Mouse (Mus musculus): Measurements from ENCODE around the gene Adamts7. TPM values are rescaled to one million over a fixed set of nuclear protein-coding genes. Genes with fewer than 3 reads are reported as not detected.

The Adamts7 gene
- polyA plus RNA-seq, 1 experiment from 2014 or later, result 10.0 TPM

DNA sequence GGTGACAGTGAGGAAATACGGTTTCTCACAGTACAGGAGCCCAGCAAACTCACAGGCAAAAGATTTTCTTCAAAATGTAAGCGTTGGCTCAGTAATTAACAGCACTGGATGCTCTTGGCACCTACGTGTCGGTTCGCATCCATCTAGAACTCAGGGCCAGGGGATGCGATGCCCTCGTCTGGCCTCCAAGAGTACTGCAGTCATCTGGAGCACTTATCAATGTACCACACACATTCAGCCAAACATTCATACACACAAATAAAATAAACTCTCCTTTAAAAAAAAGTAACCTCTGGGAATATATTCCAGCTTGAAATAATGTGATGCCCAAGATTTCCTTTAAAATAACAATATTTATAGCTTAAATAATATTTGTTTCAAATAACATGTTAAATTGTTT is 78.7 kb downstream of the Adamts7 start:
- Histone ChIP-seq H3K36me3 (ENCODE audit: control insufficient read depth, insufficient read depth, low read length) (peaks cover 14% of the 10 kb centered on the region; the same call in 1 of the 2 replicates), H3K4me3 (ENCODE audit: low read length) (no peak overlapping the region), H3K27ac (ENCODE audit: low read depth, low read length) (no peak overlapping the region), H3K27me3 (ENCODE audit: control insufficient read depth, insufficient read depth, low read length) (no peaks in the 10 kb centered on the region), H3K4me1 (ENCODE audit: control insufficient read depth, insufficient read depth, low read length) (no peaks in the 10 kb centered on the region), H3K4me2 (replicated peaks; ENCODE audit: low read depth, low read length) (no peak overlapping the region), H3K9ac (ENCODE audit: low read depth, low read length) (no peak overlapping the region), H3K9me3 (ENCODE audit: control insufficient read depth, low read length) (0 out of 2 replicates have a peak, but pooled peaks cover 2% of the 10 kb centered on the region)
- 76% methylated on average over 7 of the region's 7 CpGs for WGBS
- no peak for ATAC-seq (ENCODE audit: low FRiP score, low TSS enrichment)

DNA sequence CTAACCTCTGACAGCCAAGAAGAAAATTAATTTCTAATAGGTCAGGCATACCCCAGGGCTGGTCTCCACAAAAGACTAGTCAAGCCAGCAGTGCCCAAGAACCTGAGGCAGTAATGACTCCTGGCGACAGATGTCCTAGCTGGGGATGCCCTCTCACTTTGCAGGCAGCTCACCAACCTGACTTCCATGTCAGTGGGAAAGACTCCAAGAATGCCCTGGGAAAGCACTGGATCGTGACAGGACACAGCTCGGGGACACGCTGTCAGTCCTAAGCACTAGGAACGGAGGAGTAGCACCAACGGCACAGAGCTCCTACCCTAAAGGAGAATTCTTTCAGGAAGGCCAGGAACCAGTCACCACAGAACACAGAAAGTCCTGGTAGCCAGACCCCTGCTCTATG is 79.4 kb downstream of the Adamts7 start:
- 0 out of 2 replicates have a peak, but pooled peaks cover 2% of the 10 kb centered on the region for H3K9me3 ChIP-seq (ENCODE audit: control insufficient read depth, low read length)
- no peak overlapping the region for H3K9ac ChIP-seq (ENCODE audit: low read depth, low read length)
- 67% methylated on average over 6 of the region's 6 CpGs for WGBS
- no peak overlapping the region for H3K27ac ChIP-seq (ENCODE audit: low read depth, low read length)
- no peak overlapping the region for H3K4me2 ChIP-seq (replicated peaks; ENCODE audit: low read depth, low read length)
- H3K27me3 ChIP-seq (ENCODE audit: control insufficient read depth, insufficient read depth, low read length), result no peaks in the 10 kb centered on the region
- H3K36me3 ChIP-seq (ENCODE audit: control insufficient read depth, insufficient read depth, low read length), result peaks cover 12% of the 10 kb centered on the region; the same call in 1 of the 2 replicates
- ATAC-seq (ENCODE audit: low FRiP score, low TSS enrichment), result no peak
- no peak overlapping the region for H3K4me3 ChIP-seq (ENCODE audit: low read length)
- no peaks in the 10 kb centered on the region for H3K4me1 ChIP-seq (ENCODE audit: control insufficient read depth, insufficient read depth, low read length)

DNA sequence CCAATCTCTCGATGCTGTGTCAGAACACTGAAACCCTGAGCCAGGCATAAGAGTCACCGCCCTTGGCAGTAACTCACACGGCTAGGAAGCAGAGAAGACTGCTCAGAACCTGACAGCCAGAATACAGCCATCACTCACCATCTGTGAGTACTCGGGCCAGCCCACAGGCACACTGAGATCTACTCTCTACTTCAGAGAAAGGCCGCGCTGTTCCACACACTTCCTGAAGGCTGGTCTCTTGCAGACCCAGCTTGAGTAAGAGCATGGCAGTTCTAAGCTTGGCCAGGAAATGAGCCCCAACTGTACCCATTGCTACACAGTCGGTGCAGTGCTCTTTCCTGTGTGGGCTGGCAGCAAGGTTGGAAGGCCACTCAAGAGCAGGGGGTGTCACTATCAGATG is 80.0 kb downstream of the Adamts7 start:
- peaks cover 9% of the 10 kb centered on the region; the same call in 1 of the 2 replicates for H3K36me3 ChIP-seq (ENCODE audit: control insufficient read depth, insufficient read depth, low read length)
- H3K9ac ChIP-seq (ENCODE audit: low read depth, low read length), result no peak overlapping the region
- WGBS, result 72% methylated on average over 7 of the region's 7 CpGs
- H3K27ac ChIP-seq (ENCODE audit: low read depth, low read length), result no peak overlapping the region
- 0 out of 2 replicates have a peak, but pooled peaks cover 2% of the 10 kb centered on the region for H3K9me3 ChIP-seq (ENCODE audit: control insufficient read depth, low read length)
- no peaks in the 10 kb centered on the region for H3K4me1 ChIP-seq (ENCODE audit: control insufficient read depth, insufficient read depth, low read length)
- H3K4me3 ChIP-seq (ENCODE audit: low read length), result no peak overlapping the region
- H3K27me3 ChIP-seq (ENCODE audit: control insufficient read depth, insufficient read depth, low read length), result no peaks in the 10 kb centered on the region
- ATAC-seq (ENCODE audit: low FRiP score, low TSS enrichment), result no peak
- no peak overlapping the region for H3K4me2 ChIP-seq (replicated peaks; ENCODE audit: low read depth, low read length)

DNA sequence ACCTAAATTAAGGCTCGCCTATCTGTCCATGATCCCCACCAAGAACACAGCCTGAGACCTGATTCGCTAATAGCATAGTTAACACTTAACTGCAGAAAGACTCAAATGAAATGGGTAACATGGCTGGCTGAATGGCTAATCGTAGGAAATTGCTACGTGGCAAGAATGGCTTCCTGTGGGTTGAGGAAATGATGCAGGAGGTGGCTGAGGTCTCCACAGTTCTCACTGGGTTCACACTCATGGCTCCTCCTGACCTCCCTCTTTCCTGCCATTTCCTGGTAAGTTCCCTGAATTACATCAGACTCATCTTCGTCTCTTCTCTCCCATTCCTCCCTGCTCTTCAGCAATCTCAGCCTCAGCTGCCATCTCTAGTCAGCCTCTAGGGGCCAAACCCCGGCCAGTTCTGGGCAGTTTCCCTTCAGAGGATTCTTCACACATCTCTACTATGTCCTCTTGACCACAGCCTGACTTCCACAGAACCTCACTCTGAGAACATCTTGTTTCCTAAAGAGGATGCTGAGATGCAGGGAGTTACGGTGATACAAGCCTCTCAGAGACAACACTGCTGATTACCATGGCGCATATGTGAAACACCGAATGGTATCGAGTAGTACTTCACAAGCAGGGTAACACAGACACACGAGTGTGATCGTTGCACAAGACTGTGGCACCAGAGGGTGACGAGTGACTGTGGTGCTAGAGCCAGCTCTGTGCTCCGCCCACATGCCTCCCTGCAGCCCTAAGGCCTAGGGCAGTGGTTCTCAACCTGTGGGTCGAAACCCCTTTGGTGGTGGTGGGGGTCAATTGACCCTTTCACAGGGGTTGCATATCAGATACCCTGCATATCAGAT is 81.7 kb downstream of the Adamts7 start:
- H3K4me2 ChIP-seq (replicated peaks; ENCODE audit: low read depth, low read length), result no peak overlapping the region
- 91% methylated on average over 15 of the region's 15 CpGs for WGBS
- no peak overlapping the region for H3K9ac ChIP-seq (ENCODE audit: low read depth, low read length)
- H3K27me3 ChIP-seq (ENCODE audit: control insufficient read depth, insufficient read depth, low read length), result no peaks in the 10 kb centered on the region
- no peaks in the 10 kb centered on the region for H3K9me3 ChIP-seq (ENCODE audit: control insufficient read depth, low read length)
- H3K4me1 ChIP-seq (ENCODE audit: control insufficient read depth, insufficient read depth, low read length), result no peaks in the 10 kb centered on the region
- H3K4me3 ChIP-seq (ENCODE audit: low read length), result no peak overlapping the region
- H3K27ac ChIP-seq (ENCODE audit: low read depth, low read length), result no peak overlapping the region
- ATAC-seq (ENCODE audit: low FRiP score, low TSS enrichment), result no peak
- H3K36me3 ChIP-seq (ENCODE audit: control insufficient read depth, insufficient read depth, low read length), result peaks cover 4% of the 10 kb centered on the region; the same call in 1 of the 2 replicates

DNA sequence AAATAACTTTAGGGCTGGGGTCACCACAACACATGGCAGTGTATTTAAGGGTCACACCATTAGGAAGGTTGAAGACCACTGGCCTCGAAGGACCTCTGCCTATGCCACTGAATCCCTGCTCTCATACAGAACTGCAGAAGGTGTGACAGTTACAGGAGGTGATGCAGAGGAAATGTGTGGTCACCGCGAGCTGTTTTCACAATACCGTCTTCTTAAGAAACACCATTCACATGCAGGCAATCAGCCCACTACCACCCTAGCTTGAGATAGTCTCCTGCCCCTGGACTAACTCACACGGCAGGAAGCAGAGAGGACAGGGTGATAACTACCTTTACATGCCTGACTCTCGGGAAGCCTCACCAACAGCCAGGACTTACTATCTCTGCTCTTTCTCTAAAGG is 82.3 kb downstream of the Adamts7 start:
- no peak overlapping the region for H3K27ac ChIP-seq (ENCODE audit: low read depth, low read length)
- H3K4me1 ChIP-seq (ENCODE audit: control insufficient read depth, insufficient read depth, low read length), result no peaks in the 10 kb centered on the region
- no peaks in the 10 kb centered on the region for H3K9me3 ChIP-seq (ENCODE audit: control insufficient read depth, low read length)
- H3K4me3 ChIP-seq (ENCODE audit: low read length), result no peak overlapping the region
- H3K36me3 ChIP-seq (ENCODE audit: control insufficient read depth, insufficient read depth, low read length), result peaks cover 4% of the 10 kb centered on the region; the same call in 1 of the 2 replicates
- ATAC-seq (ENCODE audit: low FRiP score, low TSS enrichment), result no peak
- H3K27me3 ChIP-seq (ENCODE audit: control insufficient read depth, insufficient read depth, low read length), result no peaks in the 10 kb centered on the region
- no peak overlapping the region for H3K9ac ChIP-seq (ENCODE audit: low read depth, low read length)
- no peak overlapping the region for H3K4me2 ChIP-seq (replicated peaks; ENCODE audit: low read depth, low read length)
- WGBS, result 92% methylated on average over 6 of the region's 6 CpGs

DNA sequence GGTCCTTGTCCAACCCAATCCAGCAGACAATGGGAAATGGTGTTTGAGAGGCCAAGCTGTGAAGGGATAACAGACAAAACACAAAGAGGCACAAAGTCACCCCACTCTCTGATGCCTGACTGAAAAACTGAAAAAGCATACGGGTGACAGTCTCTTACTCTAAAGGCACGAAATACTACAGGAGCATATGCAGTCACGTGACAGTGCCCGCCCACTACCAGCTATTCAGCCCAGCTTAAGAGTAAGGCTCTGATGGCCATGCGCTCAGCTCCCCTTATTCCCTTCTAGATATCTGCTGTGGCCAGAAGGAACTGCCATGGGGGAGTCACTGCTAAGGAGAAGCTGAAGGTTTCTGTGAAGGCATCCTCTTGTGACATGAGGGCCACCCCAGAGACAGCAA is 82.9 kb downstream of the Adamts7 start:
- Histone ChIP-seq H3K27ac (ENCODE audit: low read depth, low read length) (no peak overlapping the region), H3K27me3 (ENCODE audit: control insufficient read depth, insufficient read depth, low read length) (no peaks in the 10 kb centered on the region)
- no peak for ATAC-seq (ENCODE audit: low FRiP score, low TSS enrichment)

DNA sequence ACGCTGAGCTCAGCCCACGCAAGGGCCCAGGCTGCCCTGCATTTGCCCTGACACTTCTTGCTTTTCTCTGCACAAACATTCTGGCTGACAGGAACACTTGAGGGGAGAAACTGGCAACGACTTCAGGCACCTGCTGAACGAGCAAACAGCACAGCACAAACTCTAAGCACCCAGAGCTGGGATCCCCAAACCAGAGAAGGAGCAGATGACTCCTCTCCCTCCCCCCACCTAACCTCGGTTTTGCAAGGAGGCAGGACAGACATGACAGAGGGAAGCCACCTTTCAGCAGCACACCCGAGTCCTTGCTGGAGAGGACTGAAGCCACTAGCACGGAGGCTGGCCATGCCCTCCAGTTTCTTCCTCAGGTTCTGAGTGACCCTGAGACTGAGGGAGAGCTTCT is 84.4 kb downstream of the Adamts7 start:
- WGBS, result 78% methylated on average over 7 of the region's 7 CpGs
- Histone ChIP-seq H3K9me3 (ENCODE audit: control insufficient read depth, low read length) (no peaks in the 10 kb centered on the region), H3K27me3 (ENCODE audit: control insufficient read depth, insufficient read depth, low read length) (no peaks in the 10 kb centered on the region), H3K27ac (ENCODE audit: low read depth, low read length) (no peak overlapping the region), H3K4me2 (replicated peaks; ENCODE audit: low read depth, low read length) (no peak overlapping the region), H3K4me3 (ENCODE audit: low read length) (no peak overlapping the region), H3K9ac (ENCODE audit: low read depth, low read length) (no peak overlapping the region), H3K36me3 (ENCODE audit: control insufficient read depth, insufficient read depth, low read length) (peaks cover 4% of the 10 kb centered on the region; the same call in 1 of the 2 replicates), H3K4me1 (ENCODE audit: control insufficient read depth, insufficient read depth, low read length) (no peaks in the 10 kb centered on the region)
- ATAC-seq (ENCODE audit: low FRiP score, low TSS enrichment), result no peak

More for the DNA sequence above, 82.9 kb downstream of the Adamts7 start:
- Histone ChIP-seq H3K4me1 (ENCODE audit: control insufficient read depth, insufficient read depth, low read length) (no peaks in the 10 kb centered on the region), H3K9ac (ENCODE audit: low read depth, low read length) (no peak overlapping the region), H3K9me3 (ENCODE audit: control insufficient read depth, low read length) (no peaks in the 10 kb centered on the region), H3K4me2 (replicated peaks; ENCODE audit: low read depth, low read length) (no peak overlapping the region), H3K36me3 (ENCODE audit: control insufficient read depth, insufficient read depth, low read length) (peaks cover 4% of the 10 kb centered on the region; the same call in 1 of the 2 replicates), H3K4me3 (ENCODE audit: low read length) (no peak overlapping the region)
- WGBS, result 91% methylated on average over 5 of the region's 5 CpGs

DNA sequence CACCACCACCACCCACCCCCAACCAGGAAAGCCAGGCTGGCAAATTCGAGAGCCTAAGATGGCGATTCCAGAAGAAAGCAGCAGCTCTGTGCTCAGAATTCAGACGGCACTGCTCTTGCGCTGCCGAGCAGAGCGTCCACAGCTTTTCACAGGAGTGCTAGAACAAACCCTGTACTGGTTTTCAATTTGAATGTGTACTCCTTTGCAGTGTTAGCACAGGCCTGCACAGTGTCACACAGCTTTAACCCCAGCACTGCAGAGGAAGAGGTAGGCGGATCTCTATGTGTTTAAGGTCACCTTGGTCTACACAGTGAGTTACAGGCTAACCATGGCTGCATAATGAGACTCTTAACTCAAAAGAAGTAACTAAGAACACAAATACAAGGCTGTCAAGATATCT is 85.5 kb downstream of the Adamts7 start:
- H3K27me3 ChIP-seq (ENCODE audit: control insufficient read depth, insufficient read depth, low read length), result no peaks in the 10 kb centered on the region
- ATAC-seq (ENCODE audit: low FRiP score, low TSS enrichment), result no peak
- H3K9ac ChIP-seq (ENCODE audit: low read depth, low read length), result no peak overlapping the region
- 89% methylated on average over 7 of the region's 7 CpGs for WGBS
- H3K36me3 ChIP-seq (ENCODE audit: control insufficient read depth, insufficient read depth, low read length), result peaks cover 4% of the 10 kb centered on the region; the same call in 1 of the 2 replicates
- no peaks in the 10 kb centered on the region for H3K9me3 ChIP-seq (ENCODE audit: control insufficient read depth, low read length)
- no peaks in the 10 kb centered on the region for H3K4me1 ChIP-seq (ENCODE audit: control insufficient read depth, insufficient read depth, low read length)
- H3K4me2 ChIP-seq (replicated peaks; ENCODE audit: low read depth, low read length), result no peak overlapping the region
- H3K27ac ChIP-seq (ENCODE audit: low read depth, low read length), result no peak overlapping the region
- no peak overlapping the region for H3K4me3 ChIP-seq (ENCODE audit: low read length)

DNA sequence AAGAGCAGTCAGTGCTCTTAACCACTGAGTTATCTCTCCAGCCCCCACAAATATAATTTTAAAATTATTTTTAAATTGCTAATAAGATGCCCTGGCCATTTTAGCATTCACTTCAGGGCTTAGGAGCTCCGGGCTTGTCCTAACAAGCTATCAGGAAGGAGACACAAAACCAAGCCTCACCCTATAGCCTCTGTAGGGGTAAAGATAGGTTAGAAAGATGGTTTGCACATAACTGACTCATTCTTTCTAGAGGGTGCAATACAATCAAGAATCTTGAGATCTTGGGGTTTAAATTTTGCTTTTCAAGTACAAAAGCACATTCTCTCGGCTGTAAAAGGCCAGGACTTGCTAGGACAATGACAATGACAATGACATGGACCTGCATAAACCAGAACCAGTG is 86.2 kb downstream of the Adamts7 start:
- H3K4me2 ChIP-seq (replicated peaks; ENCODE audit: low read depth, low read length), result no peak overlapping the region
- H3K4me1 ChIP-seq (ENCODE audit: control insufficient read depth, insufficient read depth, low read length), result no peaks in the 10 kb centered on the region
- no peaks in the 10 kb centered on the region for H3K27me3 ChIP-seq (ENCODE audit: control insufficient read depth, insufficient read depth, low read length)
- ATAC-seq (ENCODE audit: low FRiP score, low TSS enrichment), result no peak
- no peaks in the 10 kb centered on the region for H3K9me3 ChIP-seq (ENCODE audit: control insufficient read depth, low read length)
- WGBS, result 97% methylated on average over 2 of the region's 2 CpGs
- H3K9ac ChIP-seq (ENCODE audit: low read depth, low read length), result no peak overlapping the region
- no peak overlapping the region for H3K27ac ChIP-seq (ENCODE audit: low read depth, low read length)
- H3K36me3 ChIP-seq (ENCODE audit: control insufficient read depth, insufficient read depth, low read length), result peaks cover 4% of the 10 kb centered on the region; the same call in 1 of the 2 replicates
- no peak overlapping the region for H3K4me3 ChIP-seq (ENCODE audit: low read length)

Measured in kidney, embryonic 14.5 days (tissue).